Comparison of ENCODE assay signal across 11 mouse cellular contexts in genomic region chr16:54770871-54771270, GRCm38 (mm10).
"Had no signal": no experiment of that assay in that cellular context is flagged by ENCODE, and none has a peak within 500 bp of the region (broad histone marks: within the 10 kb centered on the region; RNA-seq: fewer than 3 reads in every experiment).

No protein-coding gene starts in this region.

- H3K4me1 ChIP-seq: limb, embryonic 13.5 days; midbrain, embryonic 12.5 days had no signal

- H3K9me3 ChIP-seq: limb, embryonic 13.5 days; midbrain, embryonic 12.5 days had no signal

- H3K9ac ChIP-seq: limb, embryonic 13.5 days; liver, embryonic 14.5 days; midbrain, embryonic 12.5 days had no signal

- H3K4me2 ChIP-seq: limb, embryonic 13.5 days; midbrain, embryonic 12.5 days had no signal

- H3K27me3 ChIP-seq: limb, embryonic 13.5 days; midbrain, embryonic 12.5 days had no signal

- H3K4me3 ChIP-seq: limb, embryonic 13.5 days; midbrain, embryonic 12.5 days had no signal

- H3K36me3 ChIP-seq: limb, embryonic 13.5 days; midbrain, embryonic 12.5 days had no signal

- H3K27ac ChIP-seq: limb, embryonic 13.5 days; liver, embryonic 14.5 days; midbrain, embryonic 12.5 days; stomach, postnatal 0 days had no signal

- ATAC-seq: midbrain, embryonic 16.5 days had no signal

- DNase-seq: kidney, adult 11 months; kidney, adult 9 months; kidney, postnatal 14 days; left cerebral cortex, postnatal 4 days; right cerebral cortex, adult 18-20 months; thymus, postnatal 4 days had no signal
